Mouse (Mus musculus): ENCODE measurements around the gene Rbbp4. TPM values are rescaled to one million over a fixed set of nuclear protein-coding genes. Genes with fewer than 3 reads are reported as not detected.

Rbbp4 gene
- polyA plus RNA-seq, 1 experiment: 16.6 TPM

- WGBS: 90% methylated on average over 1 of the region's 1 CpGs
- TF ChIP-seq CTCF (IDR thresholded peaks at IDR 0.05; ENCODE audit: extremely low read depth, insufficient read depth, insufficient read length, insufficient replicate concordance) (no peak), POLR2A (IDR thresholded peaks at IDR 0.05; ENCODE audit: low read depth, low read length) (no peak)
- H3K4me1 ChIP-seq (ENCODE audit: control insufficient read depth, insufficient read depth, insufficient read length): no peaks in the 10 kb centered on the region
- H3K27me3 ChIP-seq (ENCODE audit: control insufficient read depth, insufficient read depth, low read length): no peaks in the 10 kb centered on the region
- H3K36me3 ChIP-seq (ENCODE audit: control insufficient read depth, insufficient read depth, low read length): peaks cover 16% of the 10 kb centered on the region
- no peak for DNase-seq (ENCODE audit: low read depth in 1 of 2, low spot score in 2 of 2)
- no peak overlapping the region for H3K4me3 ChIP-seq (ENCODE audit: extremely low read depth, insufficient read depth, insufficient read length)
- H3K27ac ChIP-seq (ENCODE audit: insufficient read depth, low read length): no peak overlapping the region
Measured at GRCm38 (mm10) chr4:129341888-129342287, 6.7 kb upstream of the Rbbp4 start.

DNA sequence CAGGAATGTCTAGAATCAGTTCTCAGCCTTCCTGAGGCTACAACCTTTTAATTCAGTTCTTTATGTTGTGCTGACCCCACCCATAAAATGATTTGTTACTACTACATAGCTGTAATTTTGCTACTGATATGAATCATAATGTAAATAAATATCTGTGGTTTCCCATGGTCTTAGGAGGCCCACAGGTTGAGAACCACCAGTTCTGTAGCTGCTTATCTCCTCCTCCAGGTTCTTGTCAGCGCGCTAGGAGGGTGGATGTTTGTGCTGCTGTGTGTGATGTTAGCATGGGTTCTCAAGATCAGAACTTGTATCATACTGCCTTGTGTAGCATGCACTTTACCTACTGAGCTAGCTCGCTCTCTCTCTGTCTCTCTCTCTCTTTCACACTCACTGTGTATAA is 4.6 kb upstream of the Rbbp4 start:
- Histone ChIP-seq H3K4me3 (ENCODE audit: extremely low read depth, insufficient read depth, insufficient read length) (no peak overlapping the region), H3K36me3 (ENCODE audit: control insufficient read depth, insufficient read depth, low read length) (peaks cover 15% of the 10 kb centered on the region), H3K27ac (ENCODE audit: insufficient read depth, low read length) (no peak overlapping the region), H3K27me3 (ENCODE audit: control insufficient read depth, insufficient read depth, low read length) (no peaks in the 10 kb centered on the region), H3K4me1 (ENCODE audit: control insufficient read depth, insufficient read depth, insufficient read length) (no peaks in the 10 kb centered on the region)
- TF ChIP-seq CTCF (IDR thresholded peaks at IDR 0.05; ENCODE audit: extremely low read depth, insufficient read depth, insufficient read length, insufficient replicate concordance): no peak
- no peak for TF ChIP-seq POLR2A (IDR thresholded peaks at IDR 0.05; ENCODE audit: low read depth, low read length)
- DNase-seq (ENCODE audit: low read depth in 1 of 2, low spot score in 2 of 2): no peak
- WGBS: 82% methylated on average over 3 of the region's 3 CpGs

DNA sequence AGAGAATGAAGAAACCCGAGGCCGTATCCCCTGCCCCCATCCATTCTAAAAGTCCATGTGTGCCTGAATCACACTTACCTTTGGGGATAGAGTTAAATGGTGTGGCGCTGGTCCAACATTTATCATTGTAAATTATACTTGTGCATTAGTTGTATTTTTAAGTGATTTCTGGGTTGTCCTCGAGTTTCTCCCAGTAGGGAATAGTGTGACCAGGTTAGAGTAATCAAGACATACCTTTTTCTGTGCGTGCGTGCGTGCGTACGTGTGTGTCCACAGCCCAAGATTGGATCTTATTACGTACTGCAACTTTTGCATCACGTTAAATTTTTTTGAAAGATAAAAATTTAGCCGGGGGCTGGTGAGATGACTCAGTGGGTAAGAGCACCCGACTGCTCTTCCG is 1.1 kb upstream of the Rbbp4 start:
- Histone ChIP-seq H3K27ac (ENCODE audit: insufficient read depth, low read length) (peak overlapping the region; percentile 98), H3K36me3 (ENCODE audit: control insufficient read depth, insufficient read depth, low read length) (no peaks in the 10 kb centered on the region), H3K4me1 (ENCODE audit: control insufficient read depth, insufficient read depth, insufficient read length) (no peaks in the 10 kb centered on the region), H3K4me3 (ENCODE audit: extremely low read depth, insufficient read depth, insufficient read length) (peak overlapping the region; percentile 80), H3K27me3 (ENCODE audit: control insufficient read depth, insufficient read depth, low read length) (no peaks in the 10 kb centered on the region)
- 41% methylated on average over 14 of the region's 14 CpGs for WGBS
- DNase-seq (ENCODE audit: low read depth in 1 of 2, low spot score in 2 of 2): no peak
- TF ChIP-seq CTCF (IDR thresholded peaks at IDR 0.05; ENCODE audit: extremely low read depth, insufficient read depth, insufficient read length, insufficient replicate concordance) (no peak), POLR2A (IDR thresholded peaks at IDR 0.05; ENCODE audit: low read depth, low read length) (no peak)

DNA sequence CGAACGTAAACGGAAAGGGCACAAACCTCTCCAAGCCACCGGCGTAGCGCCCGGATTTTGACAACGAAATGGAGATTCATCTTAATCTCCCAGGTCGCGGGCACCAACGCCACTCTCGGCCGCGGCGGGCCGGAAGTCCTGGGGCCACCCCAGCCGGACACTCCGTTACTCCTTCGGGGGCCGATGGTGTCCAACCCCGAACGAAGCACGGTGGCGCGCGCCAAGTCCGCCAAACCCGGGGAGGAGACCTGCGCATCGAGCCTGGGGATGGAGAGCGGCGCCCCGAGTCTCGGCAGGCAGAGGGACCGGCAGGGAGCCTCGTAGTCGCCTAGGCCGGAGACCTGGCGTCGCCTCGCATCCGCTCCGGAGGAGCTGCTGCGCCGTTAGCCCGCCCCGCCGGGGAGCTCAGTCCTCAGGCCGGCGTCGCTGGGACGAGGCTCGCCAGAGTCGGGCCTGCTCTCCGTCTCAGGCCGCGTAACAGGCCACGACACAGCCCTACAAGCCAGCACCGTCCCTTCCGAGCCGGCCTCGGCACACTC is 424 bp downstream of the Rbbp4 start:
- H3K27me3 ChIP-seq (ENCODE audit: control insufficient read depth, insufficient read depth, low read length): no peaks in the 10 kb centered on the region
- DNase-seq (ENCODE audit: low read depth in 1 of 2, low spot score in 2 of 2): no peak
- WGBS: under 1% methylated on average over 57 of the region's 62 CpGs
- H3K4me1 ChIP-seq (ENCODE audit: control insufficient read depth, insufficient read depth, insufficient read length): no peaks in the 10 kb centered on the region
- H3K4me3 ChIP-seq (ENCODE audit: extremely low read depth, insufficient read depth, insufficient read length): peak overlapping the region; percentile 95
- peak overlapping the region; percentile 92 for H3K27ac ChIP-seq (ENCODE audit: insufficient read depth, low read length)
- no peak for TF ChIP-seq CTCF (IDR thresholded peaks at IDR 0.05; ENCODE audit: extremely low read depth, insufficient read depth, insufficient read length, insufficient replicate concordance)
- no peak for TF ChIP-seq POLR2A (IDR thresholded peaks at IDR 0.05; ENCODE audit: low read depth, low read length)
- H3K36me3 ChIP-seq (ENCODE audit: control insufficient read depth, insufficient read depth, low read length): no peaks in the 10 kb centered on the region

DNA sequence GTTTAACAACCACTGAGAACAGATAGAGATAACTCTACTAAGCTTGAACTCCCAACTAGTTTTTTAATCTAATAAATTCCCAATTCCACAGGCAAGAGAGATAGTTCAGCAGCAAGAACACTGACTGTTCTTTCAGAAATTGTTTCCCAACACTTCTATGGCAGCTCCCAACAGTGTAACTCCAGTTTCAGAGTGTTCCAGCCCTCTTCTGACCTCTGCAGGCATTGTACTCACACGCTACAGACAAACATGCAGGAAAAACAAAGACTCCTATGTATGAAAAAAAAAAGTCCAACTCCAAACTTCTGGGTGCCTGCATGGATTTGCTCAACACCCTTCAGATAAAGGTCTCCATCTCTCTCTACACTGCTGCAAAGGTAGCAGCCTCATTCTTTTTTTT is 2.3 kb downstream of the Rbbp4 start:
- Histone ChIP-seq H3K4me1 (ENCODE audit: control insufficient read depth, insufficient read depth, insufficient read length) (no peaks in the 10 kb centered on the region), H3K27ac (ENCODE audit: insufficient read depth, low read length) (no peak overlapping the region), H3K27me3 (ENCODE audit: control insufficient read depth, insufficient read depth, low read length) (no peaks in the 10 kb centered on the region), H3K4me3 (ENCODE audit: extremely low read depth, insufficient read depth, insufficient read length) (no peak overlapping the region), H3K36me3 (ENCODE audit: control insufficient read depth, insufficient read depth, low read length) (peaks cover 8% of the 10 kb centered on the region)
- no peak for DNase-seq (ENCODE audit: low read depth in 1 of 2, low spot score in 2 of 2)
- TF ChIP-seq CTCF (IDR thresholded peaks at IDR 0.05; ENCODE audit: extremely low read depth, insufficient read depth, insufficient read length, insufficient replicate concordance): no peak
- no peak for TF ChIP-seq POLR2A (IDR thresholded peaks at IDR 0.05; ENCODE audit: low read depth, low read length)
- WGBS: 74% methylated on average over 1 of the region's 1 CpGs

DNA sequence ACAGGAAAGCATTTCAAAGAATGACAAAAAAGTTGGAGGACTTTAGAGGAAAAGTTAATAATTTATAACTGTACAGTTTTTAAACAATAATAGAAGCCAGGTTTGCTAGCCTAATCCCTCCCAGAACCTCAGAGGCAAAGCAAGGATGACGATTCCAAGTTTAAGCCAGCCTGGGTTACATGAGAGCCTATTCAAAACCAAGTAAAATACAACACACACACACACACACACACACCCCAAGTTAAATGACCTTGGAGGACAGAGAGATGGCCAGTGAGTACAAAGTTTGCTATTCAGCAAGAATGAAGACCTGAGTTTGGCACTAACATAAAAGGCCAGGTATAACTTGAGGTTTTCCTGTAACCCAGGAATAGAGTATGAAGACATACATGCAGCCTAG is 9.0 kb downstream of the Rbbp4 start:
- Histone ChIP-seq H3K27me3 (ENCODE audit: control insufficient read depth, insufficient read depth, low read length) (no peaks in the 10 kb centered on the region), H3K36me3 (ENCODE audit: control insufficient read depth, insufficient read depth, low read length) (peaks cover 21% of the 10 kb centered on the region), H3K4me1 (ENCODE audit: control insufficient read depth, insufficient read depth, insufficient read length) (no peaks in the 10 kb centered on the region; the same call in 1 of the 2 replicates), H3K4me3 (ENCODE audit: extremely low read depth, insufficient read depth, insufficient read length) (no peak overlapping the region), H3K27ac (ENCODE audit: insufficient read depth, low read length) (no peak overlapping the region)
- 85% methylated on average over 1 of the region's 1 CpGs for WGBS
- no peak for TF ChIP-seq CTCF (IDR thresholded peaks at IDR 0.05; ENCODE audit: extremely low read depth, insufficient read depth, insufficient read length, insufficient replicate concordance)
- no peak for TF ChIP-seq POLR2A (IDR thresholded peaks at IDR 0.05; ENCODE audit: low read depth, low read length)
- no peak for DNase-seq (ENCODE audit: low read depth in 1 of 2, low spot score in 2 of 2)

- no peak overlapping the region for H3K27ac ChIP-seq (ENCODE audit: insufficient read depth, low read length)
- no peak overlapping the region for H3K4me3 ChIP-seq (ENCODE audit: extremely low read depth, insufficient read depth, insufficient read length)
- H3K27me3 ChIP-seq (ENCODE audit: control insufficient read depth, insufficient read depth, low read length): no peaks in the 10 kb centered on the region
- 87% methylated on average over 1 of the region's 1 CpGs for WGBS
- DNase-seq (ENCODE audit: low read depth in 1 of 2, low spot score in 2 of 2): no peak
- TF ChIP-seq POLR2A (IDR thresholded peaks at IDR 0.05; ENCODE audit: low read depth, low read length) (no peak), CTCF (IDR thresholded peaks at IDR 0.05; ENCODE audit: extremely low read depth, insufficient read depth, insufficient read length, insufficient replicate concordance) (no peak)
- H3K36me3 ChIP-seq (ENCODE audit: control insufficient read depth, insufficient read depth, low read length): peaks cover 27% of the 10 kb centered on the region
- H3K4me1 ChIP-seq (ENCODE audit: control insufficient read depth, insufficient read depth, insufficient read length): no peaks in the 10 kb centered on the region; the same call in 1 of the 2 replicates
Measured at GRCm38 (mm10) chr4:129324756-129325155, 10.4 kb downstream of the Rbbp4 start.
